Mouse (Mus musculus) heart, postnatal 0 days (tissue): Measurements from ENCODE around the gene Iqcf4. TPM values are rescaled to one million over a fixed set of nuclear protein-coding genes. Genes with fewer than 3 reads are reported as not detected.

ENCODE experiments used
- ATAC-seq: fragments of 200-750 bp; cut with Nextera tagmentation; 2 replicates; pipeline ENCODE4 v1.8.0; 2017; ENCODE audit warnings: low read depth, moderate number of reproducible peaks, moderate library complexity; ENCODE audit not compliant: insufficient read depth
- DNase-seq: peaks from one replicate; pipeline ENCODE4 v3.0.0-alpha.2; 2016; ENCODE audit warnings: low spot score
- H3K27ac ChIP-seq: fragments of 300-500 bp; sonication (generic); 2 replicates; pipeline ENCODE4 v1.5.1; 2014; ENCODE audit warnings: low read depth, mild to moderate bottlenecking
- H3K27me3 ChIP-seq: fragments of 300-500 bp; sonication (generic); 2 replicates; pipeline ENCODE4 v1.6.1; 2014; ENCODE audit warnings: low read length, mixed read lengths; ENCODE audit not compliant: control insufficient read depth, insufficient read depth
- H3K36me3 ChIP-seq: fragments of 300-500 bp; sonication (generic); replicated peaks from 2 replicates; pipeline ENCODE4 v1.6.1; 2014; ENCODE audit warnings: low read length, mixed read lengths; ENCODE audit not compliant: control insufficient read depth, insufficient read depth
- H3K4me1 ChIP-seq: fragments of 300-500 bp; sonication (generic); 2 replicates; pipeline ENCODE4 v1.6.1; 2014; ENCODE audit warnings: antibody characterized with exemption; ENCODE audit not compliant: control insufficient read depth, insufficient read depth
- H3K4me2 ChIP-seq: fragments of 300-500 bp; sonication (generic); 2 replicates; pipeline ENCODE4 v1.6.1; 2014; ENCODE audit warnings: low read depth, mild to moderate bottlenecking, low read length, moderate library complexity
- H3K4me3 ChIP-seq: fragments of 300-500 bp; sonication (generic); 2 replicates; pipeline ENCODE4 v1.5.1; 2014; ENCODE audit warnings: low read depth, low read length
- H3K9ac ChIP-seq: fragments of 300-500 bp; sonication (generic); replicated peaks from 2 replicates; pipeline ENCODE4 v1.6.1; 2014; ENCODE audit warnings: low read depth, low read length, mixed read lengths
- H3K9me3 ChIP-seq: fragments of 300-500 bp; sonication (generic); replicated peaks from 2 replicates; pipeline ENCODE4 v1.6.1; 2016; ENCODE audit warnings: low read length; ENCODE audit not compliant: control insufficient read depth
- CTCF ChIP-seq: IDR thresholded peaks from 2 replicates; pipeline ENCODE4 v1.5.1; 2016; ENCODE audit warnings: antibody characterized with exemption, control low read depth, low read depth
- EP300 ChIP-seq: IDR thresholded peaks from 2 replicates; pipeline ENCODE4 v1.6.1; 2016; ENCODE audit warnings: antibody characterized with exemption, low read depth
- WGBS: fragments of 180-500 bp; shearing (Covaris S2); extraction: QIAGEN DNeasy Blood & Tissue Kit; methylation state at CpG from one replicate; pipeline ENCODE4 v1.1.7; 2014; 5-methylcytosine and 5-hydroxymethylcytosine counted together
- polyA plus RNA-seq: library from polyadenylated mRNA; unstranded; fragments of >200 nt; fragmentation: Nextera tagmentation; extraction: Ambion mirVana; gene quantifications from 2 replicates; pipeline ENCODE4 v1.2.1, GENCODE M21; 2015
- total RNA-seq: library from RNA; depleted of rRNA; stranded (reverse); fragments of >200 nt; gene quantifications from 2 replicates; pipeline ENCODE4 v1.2.3, GENCODE M21; 2014; ENCODE audit warnings: low replicate concordance; rRNA removed

The Iqcf4 gene
- total and polyA plus RNA-seq, 2 experiments from 2014 or later: not detected

DNA sequence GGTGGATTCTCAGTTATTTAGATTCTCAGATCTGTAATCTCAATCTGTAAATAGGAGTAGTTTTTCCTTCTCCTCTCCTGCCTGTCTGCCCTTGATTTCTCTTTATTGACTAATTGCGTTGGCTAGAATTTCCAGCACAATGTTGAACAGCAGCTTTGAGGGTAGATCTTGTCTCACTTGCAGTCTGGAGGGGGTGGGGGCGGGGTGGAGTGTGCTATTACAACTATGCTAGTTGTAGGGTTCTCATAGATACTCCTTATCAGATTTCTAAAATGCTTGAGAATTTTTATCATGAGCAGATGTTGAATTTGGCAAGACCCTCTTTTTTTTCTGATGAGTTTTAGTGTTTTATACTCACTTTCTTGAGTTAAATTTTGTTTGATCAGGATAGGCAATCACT lies 51.4 kb downstream of the Iqcf4 start:
- Histone ChIP-seq H3K27ac (no peak overlapping the region), H3K36me3 (no peaks in the 10 kb centered on the region), H3K4me3 (no peak overlapping the region), H3K9me3 (no peaks in the 10 kb centered on the region), H3K4me1 (no peaks in the 10 kb centered on the region), H3K27me3 (no peaks in the 10 kb centered on the region), H3K9ac (no peak overlapping the region), H3K4me2 (no peak overlapping the region)
- 63% methylated on average over 2 of the region's 2 CpGs for WGBS
- DNase-seq (no peak), ATAC-seq (no peak)
- no peak for TF ChIP-seq CTCF
- no peak for TF ChIP-seq EP300

Other genes with a start within 250 kb of the Iqcf4 start
- gene Dusp7, start 202.4 kb downstream of the Iqcf4 start, total RNA-seq: 46.9 and 47.7 TPM in 2 replicates
- gene Dusp7, start 202.4 kb downstream of the Iqcf4 start, polyA plus RNA-seq: 9.1 and 10.3 TPM in 2 replicates
- gene Rpl29, start 141.5 kb downstream of the Iqcf4 start, total RNA-seq: 783 and 913 TPM in 2 replicates
- 504 and 531 TPM in 2 replicates for gene Rpl29, start 141.5 kb downstream of the Iqcf4 start, polyA plus RNA-seq
- gene Acy1, start 132.7 kb downstream of the Iqcf4 start, total RNA-seq: 38.5 and 45.3 TPM in 2 replicates
- gene Acy1, start 132.7 kb downstream of the Iqcf4 start, polyA plus RNA-seq: 19.0 and 20.1 TPM in 2 replicates
- gene Abhd14b, start 123.5 kb downstream of the Iqcf4 start, total RNA-seq: 14.9 and 46.8 TPM in 2 replicates
- 5.3 and 5.9 TPM in 2 replicates for gene Abhd14b, start 123.5 kb downstream of the Iqcf4 start, polyA plus RNA-seq
- 57.3 and 64.8 TPM in 2 replicates for gene Abhd14a, start 123.3 kb downstream of the Iqcf4 start, total RNA-seq
- gene Abhd14a, start 123.3 kb downstream of the Iqcf4 start, polyA plus RNA-seq: 45.8 and 47.1 TPM in 2 replicates
- 157 and 188 TPM in 2 replicates for gene Pcbp4, start 117.7 kb downstream of the Iqcf4 start, total RNA-seq
- gene Pcbp4, start 117.7 kb downstream of the Iqcf4 start, polyA plus RNA-seq: 40.9 and 44.1 TPM in 2 replicates
- gene Gpr62, start 105.1 kb downstream of the Iqcf4 start, total RNA-seq: not detected in 2 replicates
- gene Gpr62, start 105.1 kb downstream of the Iqcf4 start, polyA plus RNA-seq: 0.11 TPM in 1 of 2 replicates, not detected in the other
- gene Rrp9, start 95.0 kb downstream of the Iqcf4 start, total RNA-seq: 16.5 and 54.6 TPM in 2 replicates
- gene Rrp9, start 95.0 kb downstream of the Iqcf4 start, polyA plus RNA-seq: 17.6 and 21.0 TPM in 2 replicates
- gene Parp3, start 94.0 kb downstream of the Iqcf4 start, total RNA-seq: 7.2 and 16.7 TPM in 2 replicates
- 2.8 and 2.9 TPM in 2 replicates for gene Parp3, start 94.0 kb downstream of the Iqcf4 start, polyA plus RNA-seq
- not detected in 2 replicates for gene Iqcf1, start 71.0 kb downstream of the Iqcf4 start, total RNA-seq
- not detected in 2 replicates for gene Iqcf1, start 71.0 kb downstream of the Iqcf4 start, polyA plus RNA-seq
- not detected in 2 replicates for gene Iqcf5, start 56.4 kb downstream of the Iqcf4 start, total RNA-seq
- gene Iqcf5, start 56.4 kb downstream of the Iqcf4 start, polyA plus RNA-seq: not detected in 2 replicates
- not detected in 2 replicates for gene Iqcf3, start 9.4 kb downstream of the Iqcf4 start, total RNA-seq
- gene Iqcf3, start 9.4 kb downstream of the Iqcf4 start, polyA plus RNA-seq: not detected in 2 replicates
- not detected in 2 replicates for gene Iqcf6, start 55.6 kb upstream of the Iqcf4 start, total RNA-seq
- not detected in 2 replicates for gene Iqcf6, start 55.6 kb upstream of the Iqcf4 start, polyA plus RNA-seq
- not detected in 2 replicates for gene Grm2, start 85.1 kb upstream of the Iqcf4 start, total RNA-seq
- not detected in 2 replicates for gene Grm2, start 85.1 kb upstream of the Iqcf4 start, polyA plus RNA-seq
- gene Tex264, start 114.9 kb upstream of the Iqcf4 start, total RNA-seq: 30.9 and 122 TPM in 2 replicates
- gene Tex264, start 114.9 kb upstream of the Iqcf4 start, polyA plus RNA-seq: 44.6 and 47.9 TPM in 2 replicates
- gene Rad54l2, start 218.2 kb upstream of the Iqcf4 start, total RNA-seq: 10.8 and 23.2 TPM in 2 replicates
- 1.8 and 1.9 TPM in 2 replicates for gene Rad54l2, start 218.2 kb upstream of the Iqcf4 start, polyA plus RNA-seq